Mouse (Mus musculus) heart, adult 2 months (tissue): ENCODE measurements around the gene Esrp2.

Experiments
- CTCF ChIP-seq: fragments of 200-600 bp; IDR thresholded peaks from 2 replicates; pipeline ENCODE4 v1.8.1; 2022; ENCODE audit warnings: antibody characterized with exemption, mild to moderate bottlenecking, moderate library complexity
- EP300 ChIP-seq: fragments of 200-500 bp; IDR thresholded peaks from 2 replicates; pipeline ENCODE4 v1.6.1; 2011; ENCODE audit warnings: low read depth, low read length, control low read depth; ENCODE audit not compliant: insufficient read depth

- no peak for TF ChIP-seq EP300
- TF ChIP-seq CTCF, result no peak
Observed at GRCm38 (mm10) chr8:106138616-106139015, 1.8 kb upstream of the Esrp2 start.
